Mouse (Mus musculus) bone marrow, adult 2 months (tissue): ENCODE measurements around the gene Usp5.

Experiments used
- CTCF ChIP-seq: fragments of 200-500 bp; IDR thresholded peaks from 2 replicates; pipeline ENCODE4 v1.5.1; 2011; ENCODE audit warnings: low read length, control low read depth; ENCODE audit not compliant: control insufficient read depth, insufficient read depth
- POLR2A ChIP-seq: fragments of 200-500 bp; IDR thresholded peaks from 2 replicates; pipeline ENCODE4 v1.6.1; 2011; ENCODE audit warnings: low read depth, mild to moderate bottlenecking, control low read depth, low read length, borderline replicate concordance; ENCODE audit not compliant: control insufficient read depth

GRCm38 (mm10) chr6:124861266-124861665, 32.0 kb upstream of the Usp5 start:
- TF ChIP-seq CTCF = no peak
- no peak for TF ChIP-seq POLR2A
